Mouse (Mus musculus): ENCODE results near the gene Snx29.

The Snx29 gene

DNA sequence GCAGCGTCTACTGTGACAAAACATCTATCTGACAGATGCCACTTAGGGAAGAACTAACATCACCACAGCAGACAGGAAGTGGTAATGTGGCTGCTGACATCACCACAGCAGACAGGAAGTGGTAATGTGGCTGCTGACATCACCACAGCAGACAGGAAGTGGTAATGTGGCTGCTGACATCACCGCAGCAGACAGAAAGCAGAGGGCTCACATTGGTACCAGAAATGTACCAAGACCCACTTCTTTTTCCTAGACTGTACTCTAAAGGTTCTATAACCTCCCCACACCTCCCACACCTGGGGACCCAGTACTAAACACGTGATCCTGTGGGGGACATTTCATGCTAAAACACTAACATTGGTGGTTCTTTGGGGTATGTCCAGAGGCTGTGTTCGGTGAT lies 126.0 kb downstream of the Snx29 start:
- DNase-seq (ENCODE audit: low read depth, low spot score) = peak; percentile 55

DNA sequence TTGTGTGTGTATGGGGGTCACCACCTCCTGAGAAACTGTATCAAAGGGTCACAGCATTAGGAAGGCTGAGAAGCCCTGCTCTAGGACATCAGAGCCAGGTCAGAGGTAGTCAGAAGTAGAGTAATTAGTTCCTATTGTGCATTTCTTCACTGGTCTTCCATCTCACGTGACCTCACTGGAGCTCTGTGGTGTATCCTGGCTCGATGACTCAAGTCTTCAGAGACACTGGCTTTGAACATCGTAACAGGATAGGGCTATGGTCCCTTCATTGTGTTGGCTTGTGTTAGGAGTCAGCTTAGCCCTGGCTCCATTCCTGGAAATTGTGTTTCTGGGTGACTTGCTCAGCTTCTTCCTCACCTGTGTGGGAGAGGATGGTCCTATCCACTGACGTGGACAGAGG lies 126.6 kb downstream of the Snx29 start:
- no peak for DNase-seq (ENCODE audit: low read depth, low spot score)

DNA sequence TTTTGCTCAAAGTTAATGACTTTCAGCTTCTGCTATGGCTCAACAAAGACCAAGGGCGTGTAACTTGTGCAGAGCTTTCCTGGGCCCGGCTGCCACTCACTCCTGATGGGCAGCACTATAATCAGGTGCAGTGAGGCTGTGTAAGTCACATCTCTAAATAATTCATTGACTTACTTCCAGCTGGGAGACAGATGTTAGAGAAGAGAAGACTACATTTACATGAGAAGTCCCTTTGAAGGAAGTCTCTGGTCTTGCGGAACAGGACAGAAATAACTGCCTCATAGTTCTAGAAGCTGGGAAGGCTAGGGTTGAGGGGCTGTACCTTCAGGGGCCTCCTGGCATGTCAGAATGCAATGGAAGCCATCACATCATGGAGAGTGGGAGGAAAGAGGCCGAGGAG lies 127.9 kb downstream of the Snx29 start:
- DNase-seq (ENCODE audit: low read depth, low spot score) = no peak

DNA sequence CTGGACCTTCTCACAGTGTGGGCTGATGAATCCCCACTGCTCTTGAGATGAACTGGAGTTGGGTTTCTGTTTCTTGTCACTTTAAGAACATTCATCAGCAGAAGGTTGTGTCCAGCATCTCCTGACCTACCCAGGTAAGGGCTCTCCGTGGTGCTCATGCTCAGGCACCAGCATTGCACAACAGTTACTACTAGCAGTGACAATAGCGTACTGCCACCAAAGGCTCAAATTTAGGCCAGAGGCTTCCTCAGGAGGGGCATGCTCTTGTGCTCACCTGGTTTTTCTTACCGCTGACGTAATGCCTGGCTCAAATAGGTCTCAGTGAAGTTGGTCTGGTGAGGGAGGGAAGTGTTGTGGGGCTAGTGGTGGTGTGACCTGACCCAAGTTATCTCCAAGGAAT lies 132.2 kb downstream of the Snx29 start:
- DNase-seq (ENCODE audit: low read depth, low spot score) = no peak

DNA sequence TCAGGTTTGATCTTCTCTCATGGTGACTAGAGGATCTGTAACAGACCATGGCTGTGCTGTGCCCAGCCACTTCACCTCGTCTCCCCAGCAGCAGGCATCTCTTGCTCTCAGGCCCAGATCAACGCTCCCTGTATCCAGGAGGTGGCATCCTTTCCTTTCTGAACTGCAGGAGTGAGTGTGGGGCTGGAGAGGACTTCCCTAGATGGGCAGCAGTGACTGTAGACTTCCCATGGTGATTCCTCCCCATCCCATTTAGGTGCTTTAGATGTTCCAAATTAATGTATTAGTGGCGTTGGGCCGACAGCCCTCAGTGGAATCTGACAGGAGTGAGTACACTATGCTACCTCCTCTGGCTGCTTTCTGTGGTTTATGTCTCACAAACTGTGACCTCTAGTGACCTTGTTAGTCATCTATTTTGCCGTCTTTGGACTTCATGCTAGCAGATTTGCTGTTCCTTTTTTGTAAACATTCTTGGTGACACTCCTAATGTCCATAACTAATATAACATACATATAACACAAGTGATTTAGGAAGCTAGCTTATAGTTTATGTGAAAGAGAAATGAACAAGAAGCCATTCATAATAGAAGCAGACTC lies 132.9 kb downstream of the Snx29 start:
- peak; percentile 33 for DNase-seq (ENCODE audit: low read depth, low spot score)

DNA sequence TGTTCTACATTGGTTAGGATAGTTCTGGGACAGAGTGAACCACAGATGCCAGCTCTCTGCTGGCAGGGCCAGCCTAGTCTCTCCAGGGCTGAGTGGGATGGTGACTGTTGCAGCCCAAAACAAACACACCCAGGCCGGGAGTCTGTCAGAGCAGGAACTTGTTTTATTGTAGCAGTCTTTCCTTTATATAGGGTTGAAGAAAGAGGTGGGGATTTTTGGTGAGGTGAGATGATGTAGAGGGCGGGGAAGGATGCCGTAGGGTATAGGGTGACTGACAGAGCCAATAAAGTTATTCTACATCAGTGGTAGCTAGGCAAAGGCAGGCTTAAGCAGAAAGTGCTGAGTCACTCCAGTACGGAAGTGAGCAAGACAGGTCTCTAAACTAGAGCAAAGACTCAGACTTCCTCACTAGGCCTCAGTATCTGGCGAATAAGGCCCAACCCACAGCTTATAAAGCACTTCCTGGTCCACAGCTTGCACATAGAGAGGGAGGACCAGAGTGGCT lies 133.5 kb downstream of the Snx29 start:
- peak; percentile 78 for DNase-seq (ENCODE audit: low read depth, low spot score)

DNA sequence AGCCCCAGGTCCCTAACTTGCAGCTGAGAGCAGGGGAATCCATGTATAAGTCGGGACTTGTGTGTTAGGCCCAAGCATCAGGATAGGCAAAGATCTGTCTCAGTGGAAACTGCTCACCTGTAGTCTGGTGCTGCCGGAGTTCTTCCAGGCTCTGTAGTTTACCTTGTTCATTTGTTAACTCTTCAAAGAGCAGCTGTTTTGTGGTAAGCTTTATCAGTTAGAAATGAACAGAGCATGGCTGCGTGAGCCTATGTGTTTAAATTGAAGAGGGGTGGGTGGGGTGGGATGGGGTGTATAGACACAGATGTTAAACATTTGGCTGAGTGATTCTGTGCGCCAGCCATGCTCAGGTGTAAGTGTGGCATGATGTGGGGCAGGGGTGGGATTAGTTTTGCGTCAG lies 134.4 kb downstream of the Snx29 start:
- DNase-seq (ENCODE audit: low read depth, low spot score) = no peak

DNA sequence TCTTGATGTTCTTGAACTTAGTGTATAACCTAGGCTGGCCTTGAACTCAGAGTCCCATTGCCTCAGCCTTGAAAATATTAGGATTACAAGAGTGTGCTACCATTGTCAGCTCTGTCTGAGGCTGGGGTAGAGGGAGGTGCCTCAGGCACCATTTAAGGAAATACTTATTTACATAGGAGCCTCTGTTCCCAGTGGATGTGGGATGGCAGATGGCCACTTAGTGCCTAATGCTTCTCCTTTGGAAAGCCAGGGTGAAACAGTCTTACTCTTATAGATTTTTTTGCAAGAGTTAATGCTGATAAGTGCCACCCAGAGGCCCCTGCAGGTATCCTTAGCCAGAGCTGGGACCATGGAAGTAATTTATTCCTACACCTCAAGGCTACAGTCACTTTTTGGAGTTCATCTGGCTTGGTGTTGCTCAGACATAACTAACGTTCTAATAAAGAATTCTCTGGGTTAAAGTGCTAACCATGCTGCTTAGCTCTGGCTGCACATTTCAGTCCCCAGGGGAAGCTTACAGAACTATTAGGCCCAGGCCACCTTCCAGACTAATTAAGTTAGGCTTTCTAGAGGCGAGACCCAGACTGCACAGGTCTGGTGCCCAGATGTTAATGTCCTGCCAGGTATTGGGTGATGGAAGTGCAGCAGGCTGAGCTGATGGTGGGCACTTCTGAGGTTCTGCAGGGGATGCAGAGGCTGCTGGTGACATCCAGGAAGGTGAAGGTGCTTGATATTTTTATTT lies 135.1 kb downstream of the Snx29 start:
- DNase-seq (ENCODE audit: low read depth, low spot score) = no peak

DNA sequence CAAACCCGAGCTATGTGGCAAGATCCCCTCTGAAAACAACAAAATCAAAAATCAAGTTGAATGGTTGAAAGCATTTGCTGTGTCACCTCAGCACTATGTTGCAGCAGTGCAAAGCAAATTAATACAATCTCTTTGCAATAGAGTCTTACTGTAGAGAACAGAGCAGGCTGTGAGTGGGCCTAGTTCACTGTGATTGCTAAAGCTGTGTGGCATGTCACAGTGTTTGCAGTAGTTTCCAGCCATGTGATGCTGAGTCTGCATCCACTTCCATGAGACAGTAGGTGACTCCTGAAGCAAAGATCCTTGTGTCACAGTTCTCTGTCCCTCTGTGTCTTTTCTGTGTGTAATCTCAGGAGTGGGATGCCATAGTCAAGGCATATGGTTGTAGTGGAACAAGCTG lies 137.5 kb downstream of the Snx29 start:
- no peak for DNase-seq (ENCODE audit: low read depth, low spot score)

DNA sequence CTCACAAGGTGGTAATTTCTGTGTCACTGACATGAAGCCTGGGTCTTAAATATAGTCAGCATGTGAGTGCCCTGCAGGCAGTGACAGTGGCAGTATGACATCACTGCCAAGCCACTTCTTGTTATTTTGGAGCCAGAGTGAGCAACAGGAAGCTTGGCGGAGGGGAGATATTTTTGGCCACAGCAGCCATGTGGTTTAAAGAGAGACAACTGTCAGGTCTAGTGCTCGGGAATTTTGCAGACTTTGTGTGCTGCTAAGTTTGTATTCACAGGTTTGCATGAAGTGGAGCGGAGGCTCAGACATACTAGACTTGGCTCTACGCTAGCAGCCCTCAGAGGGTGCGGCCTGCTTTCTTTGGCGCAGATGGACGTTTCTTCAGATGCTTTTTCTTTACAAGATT lies 138.9 kb downstream of the Snx29 start:
- DNase-seq (ENCODE audit: low read depth, low spot score) = peak; percentile 64

DNA sequence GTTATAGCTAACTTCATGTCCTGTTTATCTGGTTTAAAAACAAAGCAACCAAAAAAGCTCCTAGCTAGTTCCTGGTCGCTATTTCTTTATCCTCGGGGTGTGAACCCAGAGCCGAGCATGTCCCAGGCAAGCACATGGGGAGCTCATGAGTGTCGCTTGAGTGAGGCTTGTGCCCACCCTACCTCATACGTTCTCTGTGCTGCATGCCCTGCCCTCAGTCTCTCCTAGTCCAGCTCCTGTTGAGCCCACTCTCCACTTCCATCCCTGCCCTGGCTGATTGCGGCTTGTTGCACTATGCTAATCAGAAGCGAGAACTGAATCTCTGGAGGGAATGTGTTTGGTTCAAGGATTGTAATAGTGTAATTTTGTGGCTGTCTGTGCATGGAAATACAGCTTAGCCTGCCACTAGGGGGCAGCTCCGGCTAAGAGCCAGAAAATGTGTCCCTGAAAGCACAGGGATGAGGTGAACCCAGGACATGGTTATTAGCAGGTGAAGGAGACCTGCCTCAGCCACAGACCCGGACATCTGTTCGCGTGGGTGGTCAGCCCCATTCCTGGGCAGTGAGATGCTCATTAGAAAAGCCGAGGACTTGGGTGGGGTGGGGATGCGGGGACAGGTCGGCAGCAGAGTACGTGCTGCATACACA lies 145.9 kb downstream of the Snx29 start:
- DNase-seq (ENCODE audit: low read depth, low spot score) = peak; percentile 73

DNA sequence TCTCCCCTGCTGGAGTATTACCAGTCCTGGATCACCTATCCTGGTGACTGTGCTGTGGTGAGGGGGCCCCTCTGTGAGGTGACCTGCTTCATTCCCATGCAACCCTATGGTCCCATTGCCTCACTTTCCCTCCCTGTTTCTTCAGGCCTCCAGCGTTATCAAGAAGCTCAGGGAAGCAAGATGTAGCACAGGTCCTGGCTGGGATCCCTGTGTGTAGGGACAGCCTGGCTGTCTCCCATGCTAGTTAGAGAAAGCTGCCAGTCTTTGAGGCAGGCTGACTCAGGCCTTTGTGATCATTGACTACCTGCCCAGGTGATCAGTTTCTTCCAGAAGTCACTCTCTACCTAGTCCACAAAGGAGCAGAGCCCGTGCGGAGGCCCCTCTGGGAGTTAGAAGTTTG lies 146.8 kb downstream of the Snx29 start:
- no peak for DNase-seq (ENCODE audit: low read depth, low spot score)

DNA sequence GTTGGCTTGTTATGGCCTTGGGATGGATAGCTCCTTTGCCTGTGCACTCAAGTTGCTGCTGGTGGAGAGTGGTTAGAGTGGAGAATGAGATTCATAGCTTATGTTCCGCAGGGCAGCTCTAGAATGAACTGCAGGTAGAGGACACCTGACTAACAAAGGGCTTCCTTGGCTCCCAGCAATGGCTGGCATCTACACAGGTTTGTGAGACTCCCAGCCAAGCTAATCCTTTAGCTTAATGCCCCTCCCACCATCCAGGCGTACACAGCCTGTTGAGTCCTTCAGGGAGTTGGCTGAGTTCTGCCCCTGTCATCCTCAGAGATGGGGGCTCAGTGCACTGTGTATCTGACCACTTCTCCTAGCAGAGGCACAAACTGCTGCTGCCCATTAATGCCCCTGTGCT lies 148.5 kb downstream of the Snx29 start:
- no peak for DNase-seq (ENCODE audit: low read depth, low spot score)

DNA sequence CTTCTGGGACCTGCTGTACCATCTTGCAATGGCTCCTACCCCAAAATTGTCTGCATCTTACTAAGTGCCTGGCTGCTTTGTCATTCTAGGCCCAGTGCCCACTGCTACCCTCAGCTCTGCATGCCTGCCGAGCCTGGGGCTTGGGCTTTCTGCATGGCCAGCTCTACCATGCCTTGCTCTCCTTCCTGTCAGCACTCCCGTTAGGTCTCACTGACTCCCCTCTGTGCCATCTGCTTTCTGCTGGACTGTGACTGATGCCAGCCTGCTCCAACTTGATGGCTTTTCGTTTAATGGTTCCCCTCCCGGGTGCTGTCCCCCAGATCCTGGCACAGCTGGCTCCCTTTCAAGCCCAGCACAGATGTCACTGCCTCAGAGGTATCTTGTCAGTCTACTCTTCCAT lies 150.1 kb downstream of the Snx29 start:
- DNase-seq (ENCODE audit: low read depth, low spot score) = no peak

DNA sequence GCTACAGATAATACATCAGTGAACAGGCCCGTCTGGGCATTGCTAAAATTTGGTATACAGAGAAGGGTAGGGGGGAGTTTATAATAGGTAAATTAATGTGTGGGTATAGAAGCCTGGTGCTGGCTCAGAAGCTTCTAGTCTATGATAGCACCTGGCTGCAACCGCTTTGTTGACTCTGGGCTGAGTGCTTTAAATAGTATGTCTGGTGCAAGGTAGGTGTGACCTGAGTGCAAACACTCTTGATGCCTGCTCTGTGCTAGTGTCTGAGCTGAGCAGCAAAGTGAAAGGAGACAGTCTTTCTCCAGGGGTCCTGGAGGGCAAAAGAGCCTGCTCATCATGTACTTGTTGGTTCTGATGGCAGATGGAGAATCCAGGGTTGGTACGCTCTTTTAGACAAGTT lies 150.8 kb downstream of the Snx29 start:
- DNase-seq (ENCODE audit: low read depth, low spot score) = no peak

DNA sequence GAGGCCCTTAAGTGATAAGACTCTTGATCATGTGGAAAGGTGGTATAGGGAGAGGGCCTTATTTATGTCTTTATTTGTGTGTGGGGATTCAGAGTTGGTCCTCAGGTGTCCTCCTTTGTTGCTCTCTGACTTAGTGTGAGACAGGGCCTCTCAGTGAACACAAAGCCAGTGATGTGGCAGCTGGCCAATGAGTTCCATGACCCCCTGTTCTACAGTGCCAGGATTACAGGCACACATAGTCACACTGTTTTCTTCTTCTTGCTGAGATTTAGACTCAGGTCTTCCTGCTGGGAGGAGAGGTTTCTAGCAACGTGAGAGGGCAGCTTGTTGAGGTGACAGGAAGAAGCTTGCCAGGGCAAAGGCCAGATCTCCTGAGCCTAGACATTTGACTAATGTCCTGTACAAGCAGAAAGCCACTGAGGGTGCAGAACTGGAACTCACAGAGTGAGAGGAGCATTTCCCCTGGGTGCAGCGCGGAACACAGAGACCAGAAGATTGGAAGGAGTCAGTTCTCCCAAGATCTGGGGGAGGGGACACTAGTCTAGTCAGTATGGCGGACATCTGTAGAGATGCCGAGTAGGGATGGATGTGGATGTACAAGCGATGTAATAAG lies 151.3 kb downstream of the Snx29 start:
- no peak for DNase-seq (ENCODE audit: low read depth, low spot score)

DNA sequence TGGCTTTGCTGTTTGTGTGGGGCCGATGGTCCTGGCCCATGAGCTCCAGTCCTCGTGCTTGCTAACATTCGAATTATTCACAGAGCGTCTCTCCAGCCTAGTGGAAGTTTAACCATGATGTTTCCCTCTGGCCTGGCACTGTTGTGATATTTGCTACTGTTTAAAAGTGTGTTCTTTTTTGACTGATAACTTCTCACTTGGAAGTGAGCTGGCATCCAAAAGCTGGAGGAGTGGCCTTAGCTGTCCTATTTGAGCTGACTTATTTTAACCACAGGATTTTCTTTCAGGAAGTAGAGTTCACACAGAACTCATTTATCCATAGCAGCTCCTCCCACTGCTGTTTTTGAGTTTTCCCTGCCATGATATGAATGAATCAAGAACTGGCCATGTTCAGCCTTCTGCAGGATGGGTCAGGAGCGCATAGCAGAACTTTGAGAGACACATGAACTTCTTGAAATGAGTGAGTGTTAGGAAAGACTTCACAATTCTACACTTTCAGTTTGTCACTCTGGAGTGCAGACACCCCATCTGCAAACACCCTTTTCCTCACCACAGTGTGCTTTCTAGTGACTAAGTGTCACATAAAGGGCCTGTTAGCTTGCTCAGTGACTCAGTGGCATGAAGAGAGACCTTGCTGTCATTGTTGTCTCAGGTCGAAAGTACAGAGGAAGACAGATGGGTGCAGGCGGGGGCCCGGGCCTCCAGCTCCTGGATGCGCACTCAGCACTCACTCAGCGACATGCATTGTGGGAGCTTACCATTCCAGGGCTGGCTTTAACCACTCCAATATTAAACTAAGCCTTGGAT lies 152.6 kb downstream of the Snx29 start:
- DNase-seq (ENCODE audit: low read depth, low spot score) = no peak

DNA sequence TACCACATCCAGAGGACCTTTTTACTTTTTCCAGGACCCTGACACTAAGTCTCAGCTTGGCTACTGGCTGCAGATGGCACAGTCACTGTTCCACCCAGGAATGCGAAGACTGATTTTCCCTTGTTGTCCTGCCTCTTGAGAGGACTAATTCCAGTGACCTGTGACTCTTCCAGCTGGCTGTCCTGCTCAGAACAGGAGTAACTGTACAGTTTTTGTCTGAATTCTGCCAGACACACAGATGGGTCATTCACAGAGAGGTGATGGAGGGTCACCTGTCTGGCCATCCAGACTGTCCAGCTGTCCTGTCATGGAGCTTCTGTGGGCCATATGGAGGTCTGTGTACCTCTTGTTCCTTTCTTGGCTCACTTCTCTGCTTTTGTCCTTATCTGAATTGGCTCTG lies 153.6 kb downstream of the Snx29 start:
- DNase-seq (ENCODE audit: low read depth, low spot score) = no peak

DNA sequence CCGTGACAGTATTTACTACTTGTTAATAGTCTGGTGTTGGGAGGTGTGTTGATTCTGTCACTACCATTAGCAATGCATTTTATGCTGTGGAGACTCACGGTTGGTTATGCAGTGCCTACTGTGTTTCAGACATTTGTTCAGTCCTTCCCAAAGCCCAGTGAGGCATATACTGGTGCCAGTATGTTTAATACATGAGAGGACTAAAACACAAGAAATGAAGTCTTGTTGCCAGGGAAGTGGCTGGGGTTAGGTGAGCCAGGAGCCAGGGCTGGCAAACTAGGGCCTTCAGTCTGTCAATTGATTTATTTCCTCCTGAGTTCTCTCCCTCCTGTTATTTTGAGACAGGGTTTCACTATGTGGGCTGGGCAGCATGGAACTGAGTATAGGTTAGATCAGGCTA lies 154.3 kb downstream of the Snx29 start:
- no peak for DNase-seq (ENCODE audit: low read depth, low spot score)

DNA sequence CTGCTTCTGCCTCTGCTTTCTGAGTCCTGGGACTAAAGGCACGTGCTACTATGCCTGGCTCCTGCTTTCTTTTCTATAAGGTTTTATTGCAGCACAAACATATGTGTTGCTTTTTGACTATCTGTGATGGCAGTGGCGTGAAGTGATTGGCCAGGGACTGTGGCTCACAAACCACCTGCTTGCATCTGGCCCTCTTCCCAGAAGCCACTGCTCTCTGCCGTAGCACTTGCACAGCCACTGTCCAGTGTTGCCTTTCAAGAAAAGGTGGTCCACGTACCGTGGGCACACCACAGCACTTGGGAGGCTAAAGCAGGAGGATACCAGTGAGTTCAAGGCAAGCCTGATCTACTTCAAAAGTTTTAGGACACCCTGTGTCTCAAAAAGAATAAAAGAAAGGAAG lies 154.9 kb downstream of the Snx29 start:
- no peak for DNase-seq (ENCODE audit: low read depth, low spot score)

DNA sequence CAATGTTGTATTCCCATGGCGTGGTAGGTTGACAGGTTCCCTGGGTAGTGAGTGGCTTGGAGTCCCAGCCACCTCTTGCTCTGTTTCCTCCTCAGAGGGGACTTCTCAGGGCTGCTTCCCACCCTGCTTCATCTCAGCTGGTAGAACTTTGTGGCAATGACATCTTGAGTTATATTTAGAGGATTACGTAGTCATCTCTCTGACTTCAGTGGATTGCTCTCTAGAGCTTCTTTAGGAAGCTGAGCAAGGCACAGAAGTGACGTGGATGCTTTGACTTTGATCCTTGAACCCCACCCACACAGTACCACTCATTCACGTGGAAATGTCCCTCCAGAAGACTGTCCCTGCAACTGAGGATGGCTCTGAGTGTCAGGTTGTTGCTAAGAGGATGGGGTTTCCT lies 156.9 kb downstream of the Snx29 start:
- DNase-seq (ENCODE audit: low read depth, low spot score) = no peak

DNA sequence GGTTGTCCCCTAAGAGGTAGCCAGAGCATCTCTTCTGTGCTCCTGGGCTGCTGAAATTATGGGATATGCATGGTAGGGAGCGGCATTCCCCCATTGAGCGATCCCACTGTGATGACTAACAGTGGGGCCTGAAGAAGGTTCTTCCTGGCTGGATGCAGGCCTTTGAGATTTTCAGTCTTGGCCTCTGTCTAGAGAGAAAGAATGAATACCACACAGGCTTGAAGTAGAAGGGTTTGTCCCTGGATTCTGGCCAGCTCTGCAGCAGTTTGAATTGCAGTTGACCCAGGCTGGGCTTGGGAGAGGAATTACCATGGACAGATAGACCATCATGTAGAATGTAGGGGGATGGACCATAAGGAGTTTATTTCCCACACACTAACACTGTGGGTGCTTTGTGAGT lies 159.5 kb downstream of the Snx29 start:
- DNase-seq (ENCODE audit: low read depth, low spot score) = no peak
